Mouse (Mus musculus) erythroblast, embryonic 14.5 days (primary cell): Measurements from ENCODE around the gene Ltbp1.

ENCODE experiments used
- GATA1 ChIP-seq: IDR thresholded peaks from 2 replicates; pipeline ENCODE4 v1.6.1; 2012; ENCODE audit warnings: low read length, inconsistent platforms, mixed read lengths
- TAL1 ChIP-seq: IDR thresholded peaks from 3 replicates; pipeline ENCODE4 v1.6.1; 2012; ENCODE audit warnings: low read length, inconsistent platforms, mixed read lengths

DNA sequence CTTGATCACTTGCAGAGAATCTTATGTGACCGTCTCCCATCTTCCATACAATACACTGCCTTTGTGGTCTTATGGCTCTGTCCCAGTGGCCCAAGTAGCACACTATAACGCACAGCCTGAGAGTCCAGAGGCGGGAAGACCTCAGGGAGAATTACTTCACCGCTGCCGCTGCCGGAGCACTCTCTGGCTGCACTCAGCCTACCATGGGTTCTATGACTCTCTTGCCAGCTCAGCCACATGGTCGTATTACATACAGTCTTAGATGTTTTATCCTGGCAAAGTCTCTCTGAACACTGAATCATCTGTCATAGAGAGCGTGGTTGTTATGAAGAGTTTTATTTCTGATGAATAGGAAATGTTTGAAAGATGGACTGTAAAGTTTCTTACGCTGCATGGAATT is 89.2 kb downstream of the Ltbp1 start:
- TF ChIP-seq GATA1 (no peak), TAL1 (no peak)
